Mouse (Mus musculus): ENCODE data around the gene Hoxb5.

DNA sequence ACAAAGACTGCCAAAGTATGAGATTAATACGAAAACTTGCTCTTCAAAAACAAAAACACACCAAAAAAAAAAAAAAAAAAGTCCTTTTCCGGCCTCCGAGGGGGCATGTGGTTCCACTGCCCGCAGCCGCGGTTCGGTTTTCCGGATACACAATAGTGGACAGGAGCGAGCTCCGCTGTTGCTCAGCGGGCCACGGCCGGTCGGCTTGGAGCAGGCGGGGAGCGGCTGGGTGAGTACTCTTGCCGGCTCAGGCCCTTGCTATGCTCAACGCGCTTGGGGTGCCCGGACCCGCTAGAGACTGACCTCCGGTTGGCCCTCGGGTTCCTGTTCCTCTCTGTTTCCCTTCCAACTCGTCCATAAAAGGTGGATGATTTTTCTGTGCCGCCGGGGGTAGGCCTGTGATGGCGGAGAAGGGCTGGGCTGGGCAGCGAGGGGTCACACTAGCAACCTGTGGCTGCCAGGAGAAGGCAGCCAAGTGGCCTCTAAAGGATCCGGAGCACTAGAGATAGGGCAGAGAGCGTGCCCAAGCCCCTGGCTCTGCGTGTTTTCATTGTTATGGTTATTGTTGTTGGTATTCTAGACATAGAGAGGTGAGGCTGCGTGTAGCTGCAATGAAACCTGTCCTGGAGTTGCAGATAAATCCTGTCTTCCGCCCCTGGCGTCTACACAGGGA, 11.7 kb downstream of the Hoxb5 start:
- no peak for TF ChIP-seq CTCF (IDR thresholded peaks at IDR 0.05; ENCODE audit: borderline replicate concordance, control insufficient read depth, extremely low read depth, insufficient read depth, low read length, poor library complexity)
- no peak for TF ChIP-seq POLR2A (IDR thresholded peaks at IDR 0.05; ENCODE audit: control insufficient read depth, extremely low read depth, insufficient read depth, low read length, poor library complexity)
